Mouse (Mus musculus) left cerebral cortex, adult 2 months (tissue): ENCODE measurements around the gene Trim8. TPM values are rescaled to one million over a fixed set of nuclear protein-coding genes. Genes with fewer than 3 reads are reported as not detected.

ENCODE experiments used
- DNase-seq, 2 experiments: peaks; one replicate each; pipeline ENCODE4 v3.0.0; 2021 to 2022; ENCODE audit warnings: low spot score in 2 of 2, mixed read lengths in 1 of 2; ENCODE audit errors: extremely low spot score in 1 of 2
- H3K27ac ChIP-seq: fragments of 200-600 bp; 2 replicates; pipeline ENCODE4 v1.8.1; 2022
- H3K4me3 ChIP-seq: fragments of 200-600 bp; 2 replicates; pipeline ENCODE4 v1.8.1; 2022
- CTCF ChIP-seq: fragments of 200-600 bp; IDR thresholded peaks from 2 replicates; pipeline ENCODE4 v1.8.1; 2022; ENCODE audit warnings: antibody characterized with exemption, mild to moderate bottlenecking, moderate library complexity
- intact Hi-C: fragments of 180-260 bp; cut with DNase I; formaldehyde crosslinking; loops from one replicate; pipeline ENCODE4 v1.15.1; 2025
- total RNA-seq, 2 experiments: library from RNA; stranded (reverse); gene quantifications; 2 replicates each; pipeline ENCODE4 v1.2.3; 2021

Gene Trim8
- total RNA-seq, 2 experiments from 2014 or later: 114 to 121 TPM

GRCm38 (mm10) chr19:46529601-46530448 lies 28.3 kb downstream of the Trim8 start:
- no peak for DNase-seq
- TF ChIP-seq CTCF: no peak
- Histone ChIP-seq H3K4me3 (no peak overlapping the region), H3K27ac (peak overlapping the region; percentile 88)
- intact Hi-C loops: loop anchor here (5.0 kb wide), 1 partner anchor 133 kb away; the partner anchor contains the start of genes Actr1a and Sufu

GRCm38 (mm10) chr19:46530449-46530990 lies 29.0 kb downstream of the Trim8 start:
- H3K4me3 ChIP-seq: no peak overlapping the region
- no peak; the same call in 1 of the 2 replicates for TF ChIP-seq CTCF
- DNase-seq: no peak
- H3K27ac ChIP-seq: peak overlapping the region; percentile 88
- intact Hi-C loops: no loop called here

- no peak for TF ChIP-seq CTCF
- DNase-seq: no peak
- intact Hi-C loops: no loop called here
- Histone ChIP-seq H3K4me3 (no peak overlapping the region), H3K27ac (peak overlapping the region; percentile 88)
These were observed 29.8 kb downstream of the Trim8 start for GRCm38 (mm10) chr19:46531071-46532030.

GRCm38 (mm10) chr19:46532031-46532688 lies 30.7 kb downstream of the Trim8 start:
- H3K27ac ChIP-seq: peak overlapping the region; percentile 2; the same call in 1 of the 2 replicates
- intact Hi-C loops: no loop called here
- no peak for DNase-seq
- no peak overlapping the region for H3K4me3 ChIP-seq
- no peak for TF ChIP-seq CTCF

GRCm38 (mm10) chr19:46533066-46533465 lies 31.6 kb downstream of the Trim8 start:
- intact Hi-C loops: no loop called here
- DNase-seq: no peak
- H3K4me3 ChIP-seq: no peak overlapping the region
- no peak for TF ChIP-seq CTCF
- no peak overlapping the region for H3K27ac ChIP-seq

- no peak for DNase-seq
- intact Hi-C loops: no loop called here
- no peak for TF ChIP-seq CTCF
- no peak overlapping the region for H3K27ac ChIP-seq
- no peak overlapping the region for H3K4me3 ChIP-seq
These were observed 32.0 kb downstream of the Trim8 start for GRCm38 (mm10) chr19:46533525-46533924.

GRCm38 (mm10) chr19:46534542-46535098 lies 33.1 kb downstream of the Trim8 start:
- no peak for DNase-seq
- Histone ChIP-seq H3K27ac (no peak overlapping the region), H3K4me3 (no peak overlapping the region)
- no peak for TF ChIP-seq CTCF
- intact Hi-C loops: no loop called here

GRCm38 (mm10) chr19:46537357-46537756 lies 35.9 kb downstream of the Trim8 start:
- no peak overlapping the region for H3K4me3 ChIP-seq
- TF ChIP-seq CTCF: no peak
- intact Hi-C loops: no loop called here
- no peak for DNase-seq
- no peak overlapping the region for H3K27ac ChIP-seq

GRCm38 (mm10) chr19:46538213-46538612 lies 36.7 kb downstream of the Trim8 start:
- DNase-seq: no peak
- no peak overlapping the region for H3K27ac ChIP-seq
- intact Hi-C loops: no loop called here
- peak; percentile 29; the same call in 1 of the 2 replicates for TF ChIP-seq CTCF
- H3K4me3 ChIP-seq: no peak overlapping the region

- intact Hi-C loops: no loop called here
These were observed 41.2 kb downstream of the Trim8 start for GRCm38 (mm10) chr19:46542750-46543149.

GRCm38 (mm10) chr19:46547565-46547964 lies 46.1 kb downstream of the Trim8 start:
- DNase-seq: no peak
- intact Hi-C loops: no loop called here
- H3K27ac ChIP-seq: no peak overlapping the region
- no peak for TF ChIP-seq CTCF
- H3K4me3 ChIP-seq: no peak overlapping the region

More at GRCm38 (mm10) chr19:46542750-46543149, 41.2 kb downstream of the Trim8 start:
- no peak overlapping the region for H3K27ac ChIP-seq
- H3K4me3 ChIP-seq: no peak overlapping the region
- no peak for DNase-seq
- no peak for TF ChIP-seq CTCF
